Mouse (Mus musculus): Measurements from ENCODE around the gene Elovl5.
A peak's percentile ranks its signal among the peaks of the same experiment; 100 is the strongest.

The Elovl5 gene

GRCm38 (mm10) chr9:77929296-77929695 lies 12.1 kb downstream of the Elovl5 start:
- no peak for DNase-seq

DNA sequence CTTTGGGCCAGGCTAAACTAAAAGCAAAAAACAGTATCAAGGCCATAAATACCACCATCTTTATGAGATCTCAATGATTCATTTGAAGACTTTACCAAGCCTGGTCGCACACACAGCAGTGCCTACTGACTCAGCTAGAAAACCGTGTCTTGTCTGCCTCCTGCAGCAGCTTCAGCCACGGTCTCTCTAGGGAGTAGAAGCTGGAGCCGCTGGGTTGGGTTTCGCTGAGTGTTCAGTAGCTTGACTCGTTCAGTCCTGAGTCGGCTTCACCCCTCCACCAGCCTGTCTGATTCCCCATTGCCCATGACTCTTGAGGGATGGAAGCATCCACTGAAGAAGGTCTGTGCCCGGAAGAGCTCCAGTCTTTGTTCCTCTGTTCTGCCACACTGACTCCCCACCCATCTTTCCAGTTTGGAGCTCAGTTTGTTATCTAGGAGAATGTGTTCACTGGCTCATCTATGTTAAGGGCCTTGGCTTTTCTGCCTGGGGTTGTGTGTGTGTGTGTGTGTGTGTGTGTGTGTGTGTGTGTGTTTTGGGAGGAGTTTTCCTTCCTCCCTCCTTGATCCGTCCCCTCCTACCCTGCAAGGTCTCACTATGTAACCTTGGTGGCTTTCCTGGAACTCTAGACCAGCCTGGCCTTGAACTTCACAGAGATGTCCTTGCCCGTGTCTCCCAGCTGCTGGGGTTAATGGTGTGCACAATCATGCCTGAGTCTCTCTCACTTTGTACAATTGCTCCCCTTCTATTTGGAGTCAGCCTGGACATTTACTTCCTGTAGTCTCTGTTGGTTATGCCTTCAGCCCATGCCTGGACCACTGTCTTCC lies 13.1 kb downstream of the Elovl5 start:
- no peak for DNase-seq

GRCm38 (mm10) chr9:77930860-77931184 lies 13.7 kb downstream of the Elovl5 start:
- DNase-seq, result peak; percentile 43 to 44

DNA sequence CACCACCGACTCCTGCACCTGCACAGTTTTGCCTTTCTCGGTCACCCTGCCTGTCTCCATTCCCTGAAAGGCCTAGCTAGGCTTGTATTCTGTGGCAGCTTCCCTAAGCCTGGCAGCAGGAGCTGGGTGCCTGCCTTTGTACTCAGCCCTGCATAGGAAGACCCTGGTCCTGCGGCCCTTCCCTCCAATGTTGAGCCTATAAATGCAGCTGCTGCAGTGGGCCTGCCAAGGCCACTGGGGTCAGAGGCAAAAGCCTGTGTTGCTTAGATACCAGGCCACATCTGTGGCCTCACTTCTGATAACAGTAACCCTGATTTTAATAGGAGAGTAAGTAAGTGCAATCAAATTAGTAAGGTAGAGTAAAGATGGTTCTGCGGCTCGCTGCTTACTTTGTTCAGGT lies 14.6 kb downstream of the Elovl5 start:
- DNase-seq, result no peak

DNA sequence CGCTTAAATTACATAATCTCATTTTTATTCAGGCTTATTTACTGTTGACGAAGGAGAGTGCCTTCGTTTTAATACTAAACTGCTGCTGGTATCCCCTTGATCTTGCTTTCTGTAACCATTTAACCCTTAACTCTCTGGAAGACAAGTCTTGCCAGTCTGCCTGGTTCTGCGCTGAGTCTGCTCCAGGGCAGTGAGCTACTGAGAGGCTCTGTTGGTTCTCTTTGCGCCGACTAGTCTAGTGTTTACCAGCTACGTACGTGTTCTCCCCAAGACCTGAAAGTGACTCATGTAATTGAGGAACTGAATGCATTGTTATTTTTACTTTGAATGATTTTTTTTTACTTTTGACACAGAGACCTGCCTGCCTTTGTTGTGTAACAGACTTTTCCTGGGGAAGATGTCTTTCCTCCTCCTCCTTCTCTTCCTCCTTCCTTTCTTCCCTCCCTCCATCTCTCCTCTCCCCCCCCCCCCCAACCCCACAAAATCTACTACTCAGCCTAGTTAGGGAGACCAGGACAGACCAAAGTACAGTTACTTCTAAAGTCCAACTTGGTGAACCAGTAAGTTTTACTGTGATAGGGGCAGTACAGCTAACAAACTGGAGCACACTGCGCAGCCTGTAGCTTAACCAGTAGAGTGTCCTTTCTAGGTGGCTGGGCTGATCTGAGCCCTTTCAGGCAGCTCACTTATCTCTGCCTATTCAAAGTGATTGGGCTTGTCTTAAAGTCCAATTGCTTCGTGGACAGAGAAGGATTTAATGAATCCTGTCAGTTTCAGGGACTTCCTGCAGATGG lies 18.9 kb downstream of the Elovl5 start:
- no peak for DNase-seq

DNA sequence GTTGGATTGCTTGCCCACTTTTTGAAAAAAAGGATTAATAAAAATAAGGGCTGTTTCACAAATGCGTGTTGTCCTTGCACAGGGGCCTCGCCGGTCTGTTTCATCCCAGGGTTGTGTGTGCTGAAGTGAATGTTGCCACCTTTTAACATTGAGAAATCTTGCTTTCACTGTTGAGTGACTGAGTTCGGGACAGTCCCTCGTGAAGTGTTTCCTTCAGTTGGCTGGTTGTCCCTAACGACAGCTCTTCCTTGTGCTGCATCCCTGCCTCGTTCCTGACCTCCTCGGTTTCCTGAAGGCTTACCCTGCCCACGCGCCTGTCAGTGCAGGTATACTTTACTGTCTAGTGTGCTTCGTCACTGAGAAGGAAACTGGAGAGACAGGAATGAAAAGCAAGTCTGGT lies 20.7 kb downstream of the Elovl5 start:
- no peak for DNase-seq

- peak in 1 of 2 experiments; percentile 42 for DNase-seq
Measured at GRCm38 (mm10) chr9:77938761-77939553, 21.8 kb downstream of the Elovl5 start.

GRCm38 (mm10) chr9:77939554-77939920 lies 22.4 kb downstream of the Elovl5 start:
- no peak for DNase-seq

- DNase-seq, result no peak
Measured at GRCm38 (mm10) chr9:77941058-77941457, 23.9 kb downstream of the Elovl5 start.

- DNase-seq, result no peak
Measured at GRCm38 (mm10) chr9:77941836-77942235, 24.7 kb downstream of the Elovl5 start.

GRCm38 (mm10) chr9:77942411-77942810 lies 25.2 kb downstream of the Elovl5 start:
- no peak for DNase-seq

DNA sequence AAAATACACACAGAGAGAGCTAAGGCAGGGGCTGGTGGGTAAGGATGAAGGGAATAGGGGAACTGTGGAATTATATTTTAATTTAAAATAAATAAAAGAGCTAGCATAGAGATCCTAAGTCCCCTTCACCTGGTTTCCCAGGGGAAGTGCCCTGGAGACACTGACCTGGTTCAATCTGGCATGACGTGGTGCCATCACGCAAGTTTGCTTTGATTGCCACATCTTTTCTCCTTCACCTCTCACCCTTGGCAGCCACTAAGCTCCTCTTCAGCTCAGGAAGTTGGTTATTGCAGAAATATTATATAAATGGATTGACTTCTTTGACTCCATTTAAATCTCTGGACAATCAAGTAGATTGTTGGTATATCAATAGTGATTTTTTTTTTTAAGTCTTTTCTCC lies 26.2 kb downstream of the Elovl5 start:
- DNase-seq, result no peak

DNA sequence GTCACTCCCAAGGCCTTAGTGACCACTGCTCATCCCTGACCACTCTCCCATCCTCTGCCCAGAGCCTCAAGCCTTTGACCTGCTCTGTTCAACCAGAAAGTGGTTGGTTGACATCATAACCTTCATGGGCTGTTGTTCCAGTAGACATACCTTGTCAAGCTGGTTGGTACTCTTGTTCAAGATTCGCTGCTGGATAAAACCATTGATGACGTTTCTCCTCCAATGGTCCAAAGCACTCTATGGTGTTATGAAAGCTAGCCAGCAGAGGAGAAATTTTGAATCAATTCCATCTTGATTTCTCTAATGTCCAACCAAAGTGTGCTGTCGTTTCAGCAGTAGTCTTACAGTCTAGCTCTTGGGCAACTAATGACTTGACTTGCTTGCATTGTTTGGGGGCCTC lies 27.0 kb downstream of the Elovl5 start:
- no peak for DNase-seq

DNA sequence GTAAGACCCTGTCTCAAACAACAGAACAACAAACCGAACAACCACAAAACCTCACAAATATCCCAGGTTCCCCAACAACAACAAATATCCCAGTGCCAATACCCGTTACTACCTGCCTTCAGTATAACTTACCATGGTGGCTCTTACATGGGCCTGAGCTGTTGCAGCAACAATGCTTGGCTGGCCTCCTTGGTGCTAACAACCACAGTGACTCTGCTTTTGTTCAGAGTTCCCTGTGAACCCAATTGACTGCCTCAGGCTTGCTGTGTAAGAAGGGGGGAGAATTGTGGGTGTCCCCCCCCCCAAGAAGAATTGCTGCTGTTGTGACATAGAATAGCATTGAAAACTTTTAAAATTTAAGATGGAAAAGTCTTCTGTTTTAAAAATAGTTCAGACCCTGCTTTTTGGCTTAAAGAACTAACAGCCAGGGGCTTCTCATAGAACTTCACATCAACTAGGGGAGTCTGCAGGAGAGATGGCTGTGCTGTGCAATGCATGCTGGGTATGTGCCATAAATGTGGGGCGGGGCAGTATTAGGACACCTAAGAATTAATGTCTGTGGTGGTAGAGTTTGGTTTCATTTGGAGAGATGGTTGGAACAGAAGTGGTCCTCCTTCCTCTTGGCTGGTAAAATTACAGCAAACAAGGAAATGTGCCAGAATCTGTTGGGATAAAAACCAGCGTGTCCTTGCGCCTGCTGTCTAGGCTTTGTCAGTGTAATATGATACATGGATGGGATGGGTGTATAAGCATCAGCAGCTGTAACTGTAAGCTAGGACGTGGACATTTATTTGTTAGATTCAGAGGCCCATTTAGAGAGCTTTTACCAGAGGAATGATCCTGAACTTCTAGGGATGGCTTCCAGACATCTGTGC lies 28.9 kb downstream of the Elovl5 start:
- DNase-seq, result peak; percentile 33 to 44

DNA sequence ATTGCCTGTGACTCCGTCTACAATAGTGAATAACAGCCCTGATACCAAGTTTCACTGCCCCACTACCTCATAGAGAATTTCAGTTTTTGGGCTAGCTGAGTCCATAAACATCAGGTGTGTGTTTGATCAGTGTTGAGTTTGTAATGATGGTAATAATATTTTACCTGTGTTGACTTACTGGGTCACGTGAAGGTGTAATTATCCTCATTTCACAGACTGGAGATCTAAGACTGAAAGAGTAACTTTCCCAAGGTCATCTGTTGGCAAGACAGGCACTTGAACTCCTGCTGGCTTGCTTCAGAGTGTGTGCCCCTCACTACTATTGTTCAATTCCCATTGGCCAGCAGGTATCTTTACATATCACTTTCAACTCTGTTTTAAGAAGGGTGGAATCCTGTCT lies 31.1 kb downstream of the Elovl5 start:
- DNase-seq, result no peak

- DNase-seq, result no peak
Measured at GRCm38 (mm10) chr9:77949753-77950268, 32.6 kb downstream of the Elovl5 start.

- peak; percentile 74 to 80 for DNase-seq
Measured at GRCm38 (mm10) chr9:77950841-77951475, 33.8 kb downstream of the Elovl5 start.

DNA sequence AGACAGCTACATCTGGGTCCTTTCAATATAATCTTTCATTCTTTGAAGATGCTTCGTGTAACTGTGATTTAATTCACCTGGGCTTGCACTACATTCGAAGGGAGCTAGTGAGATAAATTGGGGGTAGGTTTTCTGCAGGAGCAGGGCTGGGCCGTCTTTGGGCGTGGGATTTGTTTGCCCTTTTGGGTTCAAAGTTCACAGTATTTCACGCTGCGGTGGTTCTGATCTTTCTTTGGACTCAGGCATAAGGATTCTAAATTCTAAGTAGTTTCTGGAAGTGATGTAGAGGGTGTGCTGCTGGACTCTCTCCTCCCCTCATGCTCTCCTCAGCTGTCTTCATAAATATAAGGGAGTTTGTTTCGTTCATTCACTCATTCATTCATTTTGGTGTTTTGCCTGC lies 34.8 kb downstream of the Elovl5 start:
- no peak for DNase-seq

DNA sequence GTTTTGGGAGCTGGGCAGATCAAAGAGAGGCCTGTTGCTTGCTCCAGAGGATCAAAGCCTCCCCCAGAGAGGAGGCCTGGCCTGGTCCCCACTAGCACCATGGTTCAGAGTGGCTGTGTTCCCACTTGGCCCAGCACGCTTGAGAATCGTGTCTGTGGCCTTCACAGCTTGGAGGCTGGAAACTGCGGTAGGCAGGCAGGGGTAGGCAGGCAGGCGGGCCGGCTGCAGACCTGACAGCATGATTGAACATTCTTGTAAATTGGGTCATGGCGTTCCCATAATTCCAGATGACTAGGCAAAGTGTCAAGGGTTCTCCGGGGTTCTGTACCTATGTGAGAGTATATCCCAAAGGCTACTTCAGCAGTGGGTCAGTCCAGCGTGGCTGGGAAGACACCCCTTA lies 35.9 kb downstream of the Elovl5 start:
- DNase-seq, result peak; percentile 50 to 64

DNA sequence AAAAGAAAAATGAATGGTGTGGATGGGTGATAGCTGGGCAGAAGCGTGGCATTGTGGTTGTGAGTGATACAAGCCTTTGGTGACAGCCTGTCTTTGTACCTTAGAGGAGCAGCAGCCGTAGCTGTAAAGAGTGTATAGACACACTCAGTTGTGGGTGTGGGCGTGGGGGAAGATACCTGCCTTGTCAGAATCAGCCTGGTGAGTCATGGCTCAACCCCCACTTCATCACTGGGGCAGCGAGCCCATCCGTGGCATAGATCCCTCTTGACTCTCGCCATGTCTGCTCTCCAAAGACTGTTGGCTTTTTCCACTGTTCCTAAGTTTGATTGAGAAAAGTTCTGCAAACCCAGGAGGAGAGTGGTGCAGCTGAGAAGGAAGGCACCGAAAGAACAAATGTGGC lies 37.3 kb downstream of the Elovl5 start:
- DNase-seq, result no peak

GRCm38 (mm10) chr9:77954981-77955380 lies 37.8 kb downstream of the Elovl5 start:
- no peak for DNase-seq

GRCm38 (mm10) chr9:77955511-77955910 lies 38.3 kb downstream of the Elovl5 start:
- DNase-seq, result no peak

All from cerebellum, postnatal 10 days (tissue).